Mouse (Mus musculus): Measurements from ENCODE around the gene Ufm1.
A peak's percentile ranks its signal among the peaks of the same experiment; 100 is the strongest.

Ufm1 gene

GRCm38 (mm10) chr3:53863383-53864220, at the start of gene Ufm1:
TSS of gene Ufm1 (minus strand) at chr3:53863830.
- peak; percentile 90 to 92 for DNase-seq

GRCm38 (mm10) chr3:53890619-53891540, 27.2 kb upstream of the Ufm1 start:
- no peak for DNase-seq

GRCm38 (mm10) chr3:53871596-53871995, 8.0 kb upstream of the Ufm1 start:
- DNase-seq = no peak

- no peak for DNase-seq
These were observed 6.9 kb upstream of the Ufm1 start for GRCm38 (mm10) chr3:53870482-53870881.

- no peak for DNase-seq
These were observed 5.6 kb upstream of the Ufm1 start for GRCm38 (mm10) chr3:53869263-53869662.

GRCm38 (mm10) chr3:53868212-53868611, 4.6 kb upstream of the Ufm1 start:
- DNase-seq = no peak

- DNase-seq = no peak
These were observed 8.8 kb downstream of the Ufm1 start for GRCm38 (mm10) chr3:53854831-53855230.

GRCm38 (mm10) chr3:53854261-53854660, 9.4 kb downstream of the Ufm1 start:
- DNase-seq = no peak

GRCm38 (mm10) chr3:53848262-53848661, 15.4 kb downstream of the Ufm1 start:
- DNase-seq = no peak

- no peak for DNase-seq
These were observed 15.9 kb downstream of the Ufm1 start for GRCm38 (mm10) chr3:53847726-53848125.

- DNase-seq = no peak
These were observed 17.3 kb downstream of the Ufm1 start for GRCm38 (mm10) chr3:53846206-53846928.

- DNase-seq = no peak
These were observed 18.8 kb downstream of the Ufm1 start, which contains the start of gene Gm10985 for GRCm38 (mm10) chr3:53844786-53845185. TSS of gene Gm10985 (plus strand) at chr3:53845086.

- DNase-seq = no peak
These were observed 29.4 kb downstream of the Ufm1 start for GRCm38 (mm10) chr3:53834238-53834637.

- no peak for DNase-seq
These were observed 50.1 kb downstream of the Ufm1 start for GRCm38 (mm10) chr3:53813421-53813977.

All from B cell, adult 2 months (primary cell).